Mouse (Mus musculus) cerebellum, adult 9-11 months (tissue): ENCODE measurements around the gene Fscb.

Experiments used
- DNase-seq: peaks from one replicate; pipeline ENCODE4 v3.0.0; 2022

Gene Fscb

GRCm38 (mm10) chr12:64474590-64474989, at the start of gene Fscb:
Fscb (minus strand) TSS chr12:64474690.
- no peak for DNase-seq

GRCm38 (mm10) chr12:64516775-64517174, 42.3 kb upstream of the Fscb start:
- DNase-seq = no peak

DNA sequence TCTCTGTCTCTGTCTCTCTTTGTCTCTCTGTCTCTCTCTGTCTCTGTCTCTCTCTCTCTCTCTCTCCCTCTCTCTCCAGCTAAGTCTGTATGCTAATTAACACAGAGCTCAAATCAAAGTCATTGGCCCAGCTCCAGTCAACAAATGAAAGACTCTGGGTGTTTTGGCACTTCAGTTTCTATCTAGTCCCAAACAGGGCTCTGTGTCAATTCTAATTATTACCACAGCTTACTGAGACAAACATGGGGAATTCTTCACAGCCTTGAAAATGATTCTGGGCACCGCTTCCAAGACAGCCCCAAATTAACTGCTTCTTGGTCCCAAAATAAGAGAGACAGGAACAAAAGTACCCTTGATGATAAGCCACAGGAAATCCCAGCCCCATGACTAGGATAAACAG, 38.9 kb upstream of the Fscb start:
- no peak for DNase-seq

GRCm38 (mm10) chr12:64497706-64498105, 23.2 kb upstream of the Fscb start:
- DNase-seq = peak; percentile 3

DNA sequence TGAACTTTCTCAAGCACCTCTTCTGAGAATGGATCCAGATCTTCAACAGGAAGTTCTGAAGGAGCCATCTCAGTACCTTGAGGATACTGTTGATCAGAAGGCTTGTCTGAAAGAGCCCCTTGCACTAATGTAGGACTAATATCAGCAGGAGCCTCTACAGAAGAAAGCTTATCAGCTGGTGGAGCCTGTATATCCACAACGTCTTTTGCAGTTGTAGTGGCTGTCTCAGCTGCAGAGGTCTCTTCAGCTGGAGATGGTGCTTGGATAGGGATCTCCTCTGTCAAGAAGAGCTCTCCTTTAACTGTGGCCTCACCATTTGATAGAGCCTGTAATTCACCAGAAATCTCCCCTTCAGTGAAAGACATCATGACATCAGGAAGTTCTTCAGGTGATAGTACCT, 875 bp downstream of the Fscb start:
- no peak for DNase-seq

- no peak for DNase-seq
Measured at GRCm38 (mm10) chr12:64473136-64473535, 1.4 kb downstream of the Fscb start.

DNA sequence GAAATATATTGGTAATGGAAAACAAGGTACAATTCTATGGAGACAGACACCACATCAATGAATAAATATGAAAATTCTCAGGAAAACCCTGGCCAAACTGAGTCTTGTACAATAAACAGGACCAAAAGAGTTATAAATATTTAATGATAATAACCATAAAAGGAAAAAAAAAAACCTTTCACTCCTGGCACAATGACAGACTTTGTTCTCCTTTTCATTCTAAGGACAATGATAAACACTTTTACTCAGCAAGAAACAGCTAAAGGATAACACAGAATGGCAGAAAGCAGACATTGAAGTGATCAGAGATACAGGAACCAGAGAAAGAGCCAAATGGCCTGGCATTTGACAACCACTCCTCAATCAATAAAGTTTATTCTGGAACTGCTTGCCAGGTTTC, 19.3 kb downstream of the Fscb start:
- DNase-seq = no peak

DNA sequence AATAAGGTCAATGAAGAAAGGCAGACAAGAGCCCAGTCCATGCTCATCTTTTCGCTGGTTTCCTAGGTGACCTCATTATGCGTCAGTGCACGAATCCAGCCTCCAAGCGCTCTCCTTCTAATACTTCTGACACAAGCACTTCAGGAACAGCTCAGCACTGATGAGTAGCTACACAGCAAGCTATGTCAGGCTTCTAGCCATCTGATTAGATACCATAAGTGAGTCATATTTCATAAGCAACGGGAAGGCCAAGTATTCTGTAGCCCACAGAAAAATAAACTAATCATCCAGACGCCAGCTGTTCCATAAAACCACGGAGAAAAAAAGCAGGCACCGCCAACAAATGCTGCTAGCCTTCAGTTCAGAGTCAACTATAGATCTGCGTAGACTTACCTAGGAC, 24.6 kb downstream of the Fscb start:
- DNase-seq = no peak

- DNase-seq = no peak
Measured at GRCm38 (mm10) chr12:64436675-64437074, 37.8 kb downstream of the Fscb start.
